Mouse (Mus musculus) forebrain, embryonic 11.5 days (tissue): ENCODE measurements around the gene Cyp2d22. TPM values are rescaled to one million over a fixed set of nuclear protein-coding genes. Genes with fewer than 3 reads are reported as not detected.
A peak's percentile ranks its signal among the peaks of the same experiment; 100 is the strongest.

Experiments
- ATAC-seq: fragments of 200-750 bp; cut with Nextera tagmentation; replicated peaks from 2 replicates; pipeline ENCODE4 v1.8.0; 2017; ENCODE audit warnings: moderate TSS enrichment; ENCODE audit not compliant: low FRiP score
- DNase-seq: peaks from one replicate; pipeline ENCODE4 v3.0.0-alpha.2; 2017; ENCODE audit warnings: low spot score
- H3K27ac ChIP-seq: fragments of 300-500 bp; sonication (generic); 2 replicates; pipeline ENCODE4 v1.5.1; 2014; ENCODE audit warnings: low read depth, low read length
- H3K27me3 ChIP-seq: fragments of 300-500 bp; sonication (generic); 2 replicates; pipeline ENCODE4 v1.6.1; 2014; ENCODE audit warnings: mild to moderate bottlenecking, low read length, mixed read lengths; ENCODE audit not compliant: control insufficient read depth, insufficient read depth
- H3K36me3 ChIP-seq: fragments of 300-500 bp; sonication (generic); 2 replicates; pipeline ENCODE4 v1.6.1; 2014; ENCODE audit warnings: mild to moderate bottlenecking, low read length, moderate library complexity, mixed read lengths; ENCODE audit not compliant: control insufficient read depth, insufficient read depth
- H3K4me1 ChIP-seq: fragments of 300-500 bp; sonication (generic); replicated peaks from 2 replicates; pipeline ENCODE4 v1.6.1; 2014; ENCODE audit warnings: low read length, mixed read lengths; ENCODE audit not compliant: control insufficient read depth, insufficient read depth
- H3K4me2 ChIP-seq: fragments of 300-500 bp; sonication (generic); 2 replicates; pipeline ENCODE4 v1.6.1; 2014; ENCODE audit warnings: low read depth, mild to moderate bottlenecking, low read length, moderate library complexity, mixed read lengths; ENCODE audit not compliant: severe bottlenecking
- H3K4me3 ChIP-seq: fragments of 300-500 bp; sonication (generic); 2 replicates; pipeline ENCODE4 v1.5.1; 2014; ENCODE audit warnings: low read depth, low read length
- H3K9ac ChIP-seq: fragments of 300-500 bp; sonication (generic); 2 replicates; pipeline ENCODE4 v1.6.1; 2014; ENCODE audit warnings: low read length
- H3K9me3 ChIP-seq: fragments of 300-500 bp; sonication (generic); 2 replicates; pipeline ENCODE4 v1.6.1; 2016; ENCODE audit warnings: low read length, mixed read lengths; ENCODE audit not compliant: control insufficient read depth
- WGBS: fragments of 180-500 bp; shearing (Covaris S2); extraction: QIAGEN DNeasy Blood & Tissue Kit; methylation state at CpG from one replicate; pipeline ENCODE4 v1.1.7; 2014; 5-methylcytosine and 5-hydroxymethylcytosine counted together
- polyA plus RNA-seq: library from polyadenylated mRNA; unstranded; fragments of >200 nt; fragmentation: Nextera tagmentation; extraction: Ambion mirVana; gene quantifications from 2 replicates; pipeline ENCODE4 v1.2.1, GENCODE M21; 2014

The Cyp2d22 gene
- polyA plus RNA-seq, 1 experiment from 2014 or later, result 3.6 TPM

DNA sequence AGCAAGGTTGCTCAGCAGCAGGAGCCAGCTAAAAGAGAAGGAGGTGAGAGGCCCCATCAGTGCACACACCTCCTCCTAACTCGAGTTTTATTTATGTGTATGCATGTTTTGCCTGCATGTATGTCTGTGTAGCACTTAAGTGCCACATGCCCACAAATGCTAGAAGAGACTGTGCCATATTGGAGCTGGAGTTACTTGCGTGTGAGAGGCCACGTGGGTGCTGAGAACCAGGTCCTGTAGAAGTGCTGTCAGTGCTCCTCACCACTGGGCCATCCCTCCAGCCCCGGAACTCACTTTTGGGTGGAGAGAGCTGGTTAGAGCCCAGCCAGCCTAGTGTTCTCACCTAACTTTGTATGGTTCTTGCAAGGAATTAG lies 32.8 kb downstream of the Cyp2d22 start:
- peaks cover 8% of the 10 kb centered on the region for H3K4me1 ChIP-seq
- peaks cover 7% of the 10 kb centered on the region; the same call in 1 of the 2 replicates for H3K36me3 ChIP-seq
- no peak for DNase-seq
- ATAC-seq, result no peak
- no peaks in the 10 kb centered on the region for H3K27me3 ChIP-seq
- WGBS, result 86% methylated on average over 4 of the region's 4 CpGs
- H3K9ac ChIP-seq, result no peak overlapping the region
- peak overlapping the region; percentile 86; the same call in 1 of the 2 replicates for H3K4me2 ChIP-seq
- no peak overlapping the region for H3K4me3 ChIP-seq
- no peaks in the 10 kb centered on the region for H3K9me3 ChIP-seq
- no peak overlapping the region for H3K27ac ChIP-seq

DNA sequence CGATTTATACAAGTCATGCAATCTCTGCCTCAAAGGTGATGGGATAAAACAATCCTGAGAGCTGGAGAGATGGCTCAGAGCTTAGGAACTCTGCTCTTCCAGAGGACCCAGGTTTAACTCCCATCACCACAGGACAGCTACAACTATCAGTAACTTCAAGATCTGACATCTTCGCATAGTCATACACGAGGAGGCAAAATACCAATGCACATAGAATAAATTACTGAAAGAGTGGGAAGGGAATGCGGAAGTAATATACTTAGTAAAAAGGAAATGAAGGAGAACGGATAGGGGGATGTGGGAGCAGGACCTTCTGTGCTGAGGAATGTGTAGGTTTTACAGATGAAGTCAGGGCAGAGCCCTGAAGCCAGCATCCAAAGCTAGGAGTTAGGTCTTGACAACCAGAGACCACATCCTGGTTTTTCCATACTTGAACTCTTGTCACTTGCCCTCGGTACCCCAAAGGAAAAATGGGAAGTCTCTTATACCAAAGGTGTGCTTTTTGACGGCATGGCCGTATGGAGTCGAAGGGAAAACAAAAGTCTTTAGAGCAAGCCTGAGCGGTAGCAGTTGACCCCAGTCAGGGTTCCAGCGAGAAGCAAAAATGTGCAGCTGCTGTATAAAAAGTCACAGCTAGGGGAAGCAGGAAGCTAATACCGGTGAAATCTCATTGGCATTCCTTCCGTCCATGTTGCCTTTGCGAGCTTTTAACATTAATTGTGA lies 33.3 kb downstream of the Cyp2d22 start:
- peak overlapping the region; percentile 63 for H3K4me3 ChIP-seq
- WGBS, result 71% methylated on average over 14 of the region's 14 CpGs
- ATAC-seq (0 out of 2 replicates have a peak, but pooled peaks have one; percentile 3), DNase-seq (no peak)
- H3K36me3 ChIP-seq, result peaks cover 7% of the 10 kb centered on the region; the same call in 1 of the 2 replicates
- H3K9me3 ChIP-seq, result no peaks in the 10 kb centered on the region
- no peak overlapping the region for H3K27ac ChIP-seq
- peaks cover 8% of the 10 kb centered on the region for H3K4me1 ChIP-seq
- no peaks in the 10 kb centered on the region for H3K27me3 ChIP-seq
- peak overlapping the region; percentile 86 for H3K4me2 ChIP-seq
- H3K9ac ChIP-seq, result peak overlapping the region; percentile 77

DNA sequence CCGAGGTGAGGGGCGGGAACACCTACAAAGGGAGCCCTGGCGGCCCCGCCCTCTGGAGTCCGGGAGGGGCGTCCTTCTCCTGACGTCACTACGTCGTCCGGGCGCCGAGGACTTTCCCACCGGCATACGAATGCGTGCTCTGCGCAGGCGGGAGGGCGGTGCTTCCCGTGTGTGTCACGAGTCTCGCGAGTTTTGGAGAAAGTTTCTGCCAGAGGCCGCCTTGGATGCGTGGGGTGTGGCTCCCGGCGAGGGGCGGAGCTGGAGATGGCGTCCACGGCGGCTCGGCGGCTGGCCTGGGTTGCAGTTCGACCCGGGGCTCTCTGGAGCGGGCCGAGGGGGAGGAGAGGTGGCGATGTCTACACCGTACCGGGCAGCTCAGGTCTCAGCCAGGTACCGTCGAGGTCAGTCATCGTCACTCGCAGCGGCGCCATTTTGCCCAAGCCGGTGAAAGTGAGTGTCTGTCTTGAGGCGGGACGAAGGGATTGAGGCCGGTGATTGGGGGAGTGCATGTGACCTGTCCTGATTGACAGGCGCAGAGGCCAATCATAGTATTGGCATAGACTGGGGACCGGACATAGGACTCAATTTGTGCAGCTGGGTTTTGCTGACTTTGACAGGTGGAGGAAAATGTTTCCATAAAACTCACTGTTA lies 34.1 kb downstream of the Cyp2d22 start:
- Histone ChIP-seq H3K27me3 (0 out of 2 replicates have a peak, but pooled peaks cover 1% of the 10 kb centered on the region), H3K4me3 (peak overlapping the region; percentile 63), H3K4me1 (peaks cover 11% of the 10 kb centered on the region), H3K36me3 (peaks cover 7% of the 10 kb centered on the region; the same call in 1 of the 2 replicates), H3K9me3 (no peaks in the 10 kb centered on the region), H3K4me2 (peak overlapping the region; percentile 86), H3K9ac (peak overlapping the region; percentile 77), H3K27ac (peak overlapping the region; percentile 70)
- ATAC-seq, result peak; percentile 98
- DNase-seq, result peak; percentile 98
- WGBS, result under 1% methylated on average over 51 of the region's 51 CpGs

DNA sequence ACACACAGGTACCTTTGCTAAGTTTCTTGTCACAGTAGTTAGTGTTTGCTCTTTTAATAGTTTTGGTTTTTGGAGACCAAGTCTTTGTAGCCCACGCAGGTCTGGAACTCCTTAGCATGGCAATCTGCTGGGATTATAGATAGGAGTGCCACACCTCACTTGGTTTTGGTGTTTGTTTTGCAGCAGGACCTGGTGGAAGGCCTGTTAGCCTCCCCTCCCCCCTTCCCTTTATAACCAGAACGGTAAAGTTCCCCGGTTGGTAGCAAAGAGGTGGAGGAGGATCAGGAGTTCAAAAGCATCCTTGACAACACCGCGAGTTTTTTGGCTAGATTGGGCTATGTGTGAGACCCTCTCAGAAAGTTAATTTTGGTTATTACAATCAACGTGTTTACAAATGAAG lies 35.1 kb downstream of the Cyp2d22 start:
- H3K4me1 ChIP-seq, result peaks cover 11% of the 10 kb centered on the region
- peaks cover 8% of the 10 kb centered on the region; the same call in 1 of the 2 replicates for H3K27me3 ChIP-seq
- H3K36me3 ChIP-seq, result peaks cover 7% of the 10 kb centered on the region; the same call in 1 of the 2 replicates
- 92% methylated on average over 6 of the region's 6 CpGs for WGBS
- no peak overlapping the region for H3K4me3 ChIP-seq
- no peak overlapping the region for H3K4me2 ChIP-seq
- ATAC-seq, result no peak
- no peaks in the 10 kb centered on the region for H3K9me3 ChIP-seq
- H3K9ac ChIP-seq, result no peak overlapping the region
- H3K27ac ChIP-seq, result no peak overlapping the region
- DNase-seq, result no peak

DNA sequence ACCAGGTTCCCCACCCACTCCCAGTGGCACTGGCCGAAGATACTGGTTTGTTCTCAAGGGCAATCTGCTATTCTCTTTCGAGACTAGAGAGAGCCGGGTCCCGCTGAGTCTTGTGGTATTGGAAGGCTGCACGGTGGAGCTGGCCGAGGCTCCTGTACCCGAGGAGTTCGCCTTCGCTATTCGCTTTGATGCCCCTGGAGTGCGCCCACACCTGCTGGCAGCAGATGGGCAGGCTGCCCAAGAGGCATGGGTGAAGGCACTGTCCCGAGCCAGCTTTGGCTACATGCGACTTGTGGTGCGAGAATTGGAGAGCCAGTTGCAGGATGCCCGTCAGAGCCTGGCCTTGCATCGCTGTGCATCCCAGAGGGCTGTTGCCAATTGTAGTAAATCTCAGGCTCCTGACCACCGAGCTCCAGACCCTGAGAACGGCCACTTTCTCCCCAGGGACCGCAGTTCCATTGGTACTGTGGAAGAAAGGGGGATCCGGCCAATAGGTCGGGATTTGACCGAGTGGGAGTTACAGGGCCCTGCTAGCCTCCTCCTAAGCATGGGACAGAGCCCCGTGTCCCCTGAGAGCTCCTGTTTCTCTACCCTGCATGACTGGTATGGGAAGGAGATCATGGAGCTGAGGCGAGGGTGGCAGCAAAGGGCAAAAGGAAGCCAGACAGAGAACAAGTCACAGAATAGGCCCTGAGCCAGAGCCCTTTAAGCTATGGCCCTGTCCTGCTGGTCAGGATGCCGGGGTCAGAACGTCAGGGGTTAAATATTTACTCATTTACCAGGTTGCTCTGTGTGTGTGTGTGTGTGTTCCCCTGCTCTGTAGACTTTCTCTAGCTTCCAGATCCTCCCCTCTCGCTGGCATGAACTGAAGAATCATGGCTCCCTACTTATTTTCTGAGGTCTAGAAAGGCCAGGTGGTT lies 36.4 kb downstream of the Cyp2d22 start:
- Histone ChIP-seq H3K9me3 (no peaks in the 10 kb centered on the region), H3K9ac (no peak overlapping the region), H3K4me1 (peaks cover 11% of the 10 kb centered on the region), H3K27me3 (peaks cover 9% of the 10 kb centered on the region; the same call in 1 of the 2 replicates), H3K4me2 (no peak overlapping the region), H3K36me3 (no peaks in the 10 kb centered on the region; the same call in 1 of the 2 replicates), H3K27ac (no peak overlapping the region), H3K4me3 (no peak overlapping the region)
- ATAC-seq (no peak), DNase-seq (no peak)
- 90% methylated on average over 27 of the region's 27 CpGs for WGBS

DNA sequence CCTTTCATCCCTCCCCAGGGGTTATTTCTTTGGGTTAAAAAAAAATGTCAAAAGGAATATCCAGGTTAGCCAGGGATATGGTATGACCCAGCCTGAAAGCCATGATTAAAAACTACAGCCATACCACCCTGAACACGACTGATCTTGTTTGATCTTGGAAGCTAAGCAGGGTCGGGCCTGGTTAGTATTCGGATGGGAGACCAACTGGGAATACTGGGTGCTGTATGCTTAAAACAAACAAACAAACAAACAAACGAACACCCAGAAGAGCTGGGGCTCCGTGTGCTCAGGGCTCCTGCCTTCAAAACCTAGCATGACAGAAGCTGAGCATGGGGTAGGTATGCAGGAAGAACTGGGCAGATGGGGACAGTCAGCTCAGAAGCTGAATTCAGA lies 37.5 kb downstream of the Cyp2d22 start:
- WGBS, result 80% methylated on average over 5 of the region's 5 CpGs
- Histone ChIP-seq H3K36me3 (no peaks in the 10 kb centered on the region), H3K4me3 (no peak overlapping the region), H3K9me3 (no peaks in the 10 kb centered on the region), H3K4me2 (no peak overlapping the region), H3K9ac (no peak overlapping the region), H3K27me3 (peaks cover 9% of the 10 kb centered on the region; the same call in 1 of the 2 replicates), H3K27ac (no peak overlapping the region), H3K4me1 (peaks cover 17% of the 10 kb centered on the region)
- no peak for ATAC-seq
- no peak for DNase-seq

DNA sequence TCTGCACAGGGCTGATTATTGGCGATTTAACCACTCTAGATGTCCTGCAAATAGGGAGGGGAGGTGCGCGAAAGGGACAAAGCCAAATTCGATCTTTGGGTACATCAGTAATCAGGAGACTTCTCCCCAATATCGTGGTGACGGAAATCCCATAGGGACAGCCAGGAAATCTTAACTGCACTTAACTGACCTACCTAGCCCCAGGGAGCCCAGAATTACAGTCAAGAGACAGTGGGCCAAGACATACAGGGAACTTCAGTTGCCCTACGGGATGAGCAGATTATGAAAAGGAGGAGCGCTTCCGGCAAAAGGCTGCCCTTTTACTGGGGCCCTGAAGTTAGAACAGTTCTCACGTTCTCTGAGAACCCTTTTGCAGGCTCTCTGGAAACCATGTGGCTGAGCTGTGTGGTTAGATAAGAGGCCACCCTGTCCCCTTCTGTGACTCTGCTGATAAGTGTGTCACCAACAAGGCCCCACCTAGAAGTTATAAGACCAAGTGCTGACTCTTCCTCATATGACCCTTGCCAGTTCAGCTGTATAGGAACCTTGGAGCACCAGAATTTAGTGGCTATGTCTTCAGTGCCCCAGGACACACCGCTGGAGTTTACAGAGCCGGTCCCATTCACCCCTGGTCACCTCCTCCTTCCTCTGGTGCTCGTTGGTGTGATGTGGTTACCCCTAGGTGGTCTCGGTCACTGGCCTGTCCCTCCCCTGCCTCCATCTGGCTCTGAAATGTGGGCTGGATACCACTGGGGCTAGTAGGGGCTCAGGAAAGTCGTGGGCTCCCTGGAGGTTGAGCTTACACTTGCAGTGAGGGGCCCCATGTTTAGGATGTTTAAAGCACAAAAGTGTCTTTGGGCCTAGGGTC lies 38.2 kb downstream of the Cyp2d22 start:
- no peak overlapping the region; the same call in 1 of the 2 replicates for H3K9ac ChIP-seq
- no peaks in the 10 kb centered on the region for H3K36me3 ChIP-seq
- H3K27me3 ChIP-seq, result peaks cover 9% of the 10 kb centered on the region; the same call in 1 of the 2 replicates
- no peak overlapping the region for H3K4me3 ChIP-seq
- H3K27ac ChIP-seq, result no peak overlapping the region
- WGBS, result 67% methylated on average over 15 of the region's 15 CpGs
- no peaks in the 10 kb centered on the region for H3K9me3 ChIP-seq
- H3K4me1 ChIP-seq, result peaks cover 13% of the 10 kb centered on the region
- ATAC-seq (no peak), DNase-seq (no peak)
- no peak overlapping the region; the same call in 1 of the 2 replicates for H3K4me2 ChIP-seq
